Mouse (Mus musculus): ENCODE measurements around the gene Riok1.

Gene Riok1

DNA sequence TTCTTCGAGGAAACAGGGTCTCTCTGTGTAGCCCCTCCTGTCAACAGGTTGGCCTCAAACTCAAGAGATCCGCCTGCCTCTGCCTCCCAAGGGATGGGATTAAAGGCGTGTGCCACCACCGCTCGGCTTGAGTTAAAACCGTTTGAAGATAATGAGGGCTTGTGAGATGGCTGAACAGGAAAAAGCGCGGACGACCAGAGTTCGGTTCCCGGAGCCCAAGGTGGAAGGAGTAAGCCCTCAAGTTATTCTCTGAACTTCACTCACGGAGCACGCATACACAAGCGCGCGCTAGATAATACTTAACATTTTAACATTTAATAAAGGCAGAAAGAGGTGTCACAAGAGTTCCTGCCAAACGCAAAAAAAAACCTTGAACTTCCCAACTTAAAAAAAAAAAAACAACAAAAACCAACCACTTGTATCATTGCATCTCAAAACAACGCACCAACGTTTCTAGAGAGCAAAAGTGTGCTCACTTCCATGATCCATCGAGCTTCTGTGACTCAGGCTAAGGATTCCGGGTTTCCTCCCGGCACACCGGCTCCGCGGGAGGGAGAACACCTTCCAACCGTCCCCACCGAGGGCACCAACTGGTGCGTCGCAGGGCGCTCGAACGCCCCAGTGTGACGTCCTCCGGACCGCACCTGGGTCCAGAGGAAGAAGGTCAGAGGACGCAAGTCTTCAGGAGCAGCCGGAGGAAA is at the start of gene Riok1:
Gene Riok1 (plus strand): TSS at position 653 of the 701 bp plus-strand sequence.
- no peak for DNase-seq (ENCODE audit: low read depth)

- DNase-seq (ENCODE audit: low read depth), result no peak
Observed at GRCm38 (mm10) chr13:37989701-37990100, 47.1 kb upstream of the Riok1 start.

DNA sequence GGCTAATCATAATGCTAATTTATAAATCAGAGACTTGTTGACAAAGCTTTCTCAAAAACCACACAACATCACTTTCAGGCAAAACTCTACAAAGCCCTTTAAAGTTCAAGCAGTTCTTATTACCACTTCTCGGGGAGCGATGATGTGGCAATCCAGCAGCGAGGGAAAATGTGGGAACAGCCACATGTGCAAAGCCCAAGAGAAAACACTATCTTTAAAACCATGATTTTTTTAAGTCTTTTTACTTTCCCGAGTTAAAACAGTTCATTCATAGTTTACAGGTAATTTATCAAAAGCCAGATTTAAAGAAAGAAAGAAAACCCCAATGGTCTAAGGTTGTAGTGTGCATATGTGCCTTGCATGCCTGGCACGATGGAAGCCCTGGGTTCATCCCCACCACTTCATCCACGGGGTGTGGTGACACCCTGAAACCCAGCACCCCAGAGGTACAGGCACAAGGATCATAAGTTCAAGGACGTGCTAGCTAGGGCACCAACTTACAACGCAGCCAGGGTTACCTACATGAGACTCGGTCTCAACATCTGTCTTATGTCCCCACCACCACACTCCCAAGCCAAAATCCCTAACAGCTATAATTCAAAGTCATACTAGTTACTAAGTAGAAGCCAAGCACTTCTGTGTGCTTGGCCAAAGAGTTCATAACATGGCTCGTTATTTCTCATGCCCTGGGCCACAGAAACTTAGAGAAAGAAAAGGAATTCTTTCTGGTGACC is 44.0 kb upstream of the Riok1 start:
- DNase-seq (ENCODE audit: low read depth), result no peak

- DNase-seq (ENCODE audit: low read depth), result no peak
Observed at GRCm38 (mm10) chr13:37993376-37993703, 43.5 kb upstream of the Riok1 start.

- DNase-seq (ENCODE audit: low read depth), result peak; percentile 77
Observed at GRCm38 (mm10) chr13:37993704-37994404, 42.9 kb upstream of the Riok1 start, which contains the start of gene Ssr1. TSS of gene Ssr1 (minus strand) at chr13:37994217.

- DNase-seq (ENCODE audit: low read depth), result no peak
Observed at GRCm38 (mm10) chr13:37994405-37994749, 42.4 kb upstream of the Riok1 start.

DNA sequence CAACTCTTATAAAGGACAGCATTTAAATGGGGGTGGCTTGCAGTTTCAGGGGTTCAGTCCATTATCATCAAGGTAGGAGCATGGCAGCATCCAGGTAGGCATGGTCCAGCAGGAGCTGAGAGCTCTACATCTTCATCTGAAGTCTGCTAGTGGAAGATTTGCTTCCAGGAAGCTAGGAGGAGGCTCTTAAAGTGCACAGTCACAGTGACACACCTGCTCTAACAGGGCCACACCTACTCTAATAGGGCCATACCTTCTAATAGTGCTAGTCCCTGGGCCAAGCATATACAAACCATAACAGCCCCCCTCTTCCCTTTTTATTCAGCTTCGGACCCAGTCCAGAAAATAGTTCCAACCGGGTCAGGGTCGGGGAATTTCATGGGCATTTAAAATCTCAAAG is 37.1 kb upstream of the Riok1 start:
- DNase-seq (ENCODE audit: low read depth), result no peak

DNA sequence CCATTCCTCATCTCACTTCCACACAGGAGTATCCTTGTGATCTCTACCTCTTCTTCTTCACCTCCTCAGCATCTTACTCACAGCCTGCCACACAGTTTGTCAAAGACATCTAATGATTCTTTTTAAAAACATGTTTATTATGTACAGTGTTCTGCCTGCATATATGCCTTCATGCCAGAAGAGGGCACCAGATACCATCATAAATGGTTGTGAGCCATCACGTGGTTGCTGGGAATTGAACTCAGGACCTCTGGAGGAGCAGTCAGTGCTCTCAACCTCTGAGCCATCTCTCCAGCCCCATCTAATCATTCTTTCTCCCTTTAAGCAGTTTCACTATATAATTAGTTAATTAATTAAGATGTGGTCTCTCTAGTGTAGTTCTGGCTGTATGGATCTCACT is 34.3 kb upstream of the Riok1 start:
- no peak for DNase-seq (ENCODE audit: low read depth)

DNA sequence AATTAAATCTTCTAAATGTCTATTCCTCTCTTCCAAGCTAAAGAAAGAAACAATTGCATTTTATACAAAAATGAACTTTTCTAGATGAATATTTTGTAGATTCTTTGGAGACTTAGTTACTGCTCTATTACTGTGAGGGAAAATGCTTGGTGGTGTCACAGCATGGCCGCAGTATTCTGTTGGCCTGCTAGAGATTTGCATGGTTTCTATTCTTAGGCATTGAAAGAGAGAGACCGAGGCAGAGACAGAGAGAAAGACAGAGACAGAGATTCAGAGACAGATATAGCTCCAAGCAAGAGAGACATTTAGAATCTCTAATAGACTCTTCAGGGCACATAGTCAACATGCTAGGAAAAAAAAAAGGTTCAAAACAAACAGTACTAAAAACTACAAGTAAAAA is 28.8 kb upstream of the Riok1 start:
- DNase-seq (ENCODE audit: low read depth), result no peak

DNA sequence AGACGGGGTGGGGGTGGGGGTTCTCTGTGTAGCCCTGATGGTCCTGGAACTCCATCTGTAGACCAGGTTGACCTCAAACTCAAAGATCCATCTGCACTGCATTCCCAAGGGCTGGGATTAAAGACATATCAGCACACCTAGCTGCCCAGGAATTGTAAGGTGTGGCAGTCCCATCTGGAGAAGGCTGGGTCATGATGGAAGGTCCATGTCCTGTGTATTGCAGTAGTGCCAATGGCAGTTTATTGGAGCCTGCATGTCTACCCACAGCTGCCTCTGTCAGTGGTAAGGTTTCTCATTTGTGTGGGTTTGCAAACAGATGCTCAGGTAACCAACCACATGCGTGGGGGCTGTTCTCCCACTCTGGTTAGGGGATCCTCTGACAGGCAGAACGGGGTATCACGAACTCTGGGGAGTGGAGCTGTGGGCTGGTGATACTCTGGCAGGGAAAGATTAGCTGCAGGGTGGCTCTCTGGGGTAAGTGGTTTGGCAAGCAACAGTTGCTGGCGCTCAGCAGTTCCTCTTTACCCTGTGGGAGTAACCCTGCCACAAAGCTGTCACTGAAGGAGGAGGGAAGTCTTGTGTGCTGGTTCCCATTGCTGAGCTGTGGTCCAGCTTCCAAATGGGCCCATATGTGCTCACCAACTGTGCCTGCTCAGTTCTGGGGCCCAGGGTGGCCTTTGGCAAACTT is 26.9 kb upstream of the Riok1 start:
- DNase-seq (ENCODE audit: low read depth), result no peak

- DNase-seq (ENCODE audit: low read depth), result no peak
Observed at GRCm38 (mm10) chr13:38010444-38010910, 26.3 kb upstream of the Riok1 start.

DNA sequence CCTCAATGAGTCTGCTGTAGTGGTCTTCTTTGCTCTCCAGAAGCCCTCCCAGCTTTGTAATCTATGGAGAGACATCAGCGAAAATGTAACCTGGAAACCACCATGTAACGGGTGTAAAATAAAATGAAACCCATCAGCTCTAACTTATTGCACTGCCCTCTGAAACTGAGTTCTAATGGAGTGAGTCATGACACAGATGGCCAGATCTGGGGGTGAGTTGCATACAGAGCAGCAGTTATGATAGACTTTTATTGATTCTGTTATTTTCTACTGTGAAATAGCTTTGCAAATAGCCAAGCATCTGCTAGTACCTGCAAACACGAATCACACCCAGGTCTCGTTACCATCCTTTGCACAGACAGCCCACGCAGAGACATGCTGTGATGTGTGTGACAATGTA is 24.4 kb upstream of the Riok1 start:
- DNase-seq (ENCODE audit: low read depth), result peak; percentile 25

DNA sequence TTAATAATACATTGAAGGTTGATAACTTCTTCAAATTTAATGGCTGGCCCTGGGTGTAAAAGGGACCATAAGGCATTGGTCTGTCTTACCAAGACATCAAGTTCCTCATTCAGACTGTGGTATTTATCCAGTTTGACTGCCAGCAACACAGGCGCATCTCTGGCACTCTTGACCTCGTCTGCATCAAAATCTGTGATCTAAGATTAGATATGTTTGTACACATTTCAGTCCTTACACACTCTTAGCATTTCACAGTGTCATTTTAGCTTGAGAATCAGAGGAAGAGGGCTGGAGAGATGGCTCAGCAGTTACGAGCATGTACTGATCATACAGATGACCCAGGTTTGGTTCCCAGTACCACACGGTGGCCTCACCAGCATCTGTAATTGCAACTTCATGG is 21.2 kb upstream of the Riok1 start:
- no peak for DNase-seq (ENCODE audit: low read depth)

- no peak for DNase-seq (ENCODE audit: low read depth)
Observed at GRCm38 (mm10) chr13:38018791-38019190, 18.0 kb upstream of the Riok1 start.

DNA sequence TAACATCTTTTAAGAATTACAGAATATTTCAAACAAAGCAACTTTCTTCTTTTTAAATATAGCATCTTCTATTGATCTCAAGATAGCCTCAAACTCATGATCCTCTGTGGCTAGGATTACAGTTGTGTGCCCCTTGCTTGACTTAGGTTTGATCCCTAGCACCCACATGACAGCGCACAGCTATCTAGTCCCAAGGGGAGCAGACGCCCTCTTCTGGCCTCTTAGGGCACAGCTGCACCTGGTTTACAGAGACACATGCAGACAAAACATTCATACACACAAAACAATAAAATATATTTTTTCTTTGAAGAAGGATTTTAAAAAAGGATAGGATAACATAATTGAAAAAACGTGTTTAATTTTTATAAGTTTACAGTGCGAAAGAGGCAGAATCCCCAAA is 10.9 kb upstream of the Riok1 start:
- no peak for DNase-seq (ENCODE audit: low read depth)

DNA sequence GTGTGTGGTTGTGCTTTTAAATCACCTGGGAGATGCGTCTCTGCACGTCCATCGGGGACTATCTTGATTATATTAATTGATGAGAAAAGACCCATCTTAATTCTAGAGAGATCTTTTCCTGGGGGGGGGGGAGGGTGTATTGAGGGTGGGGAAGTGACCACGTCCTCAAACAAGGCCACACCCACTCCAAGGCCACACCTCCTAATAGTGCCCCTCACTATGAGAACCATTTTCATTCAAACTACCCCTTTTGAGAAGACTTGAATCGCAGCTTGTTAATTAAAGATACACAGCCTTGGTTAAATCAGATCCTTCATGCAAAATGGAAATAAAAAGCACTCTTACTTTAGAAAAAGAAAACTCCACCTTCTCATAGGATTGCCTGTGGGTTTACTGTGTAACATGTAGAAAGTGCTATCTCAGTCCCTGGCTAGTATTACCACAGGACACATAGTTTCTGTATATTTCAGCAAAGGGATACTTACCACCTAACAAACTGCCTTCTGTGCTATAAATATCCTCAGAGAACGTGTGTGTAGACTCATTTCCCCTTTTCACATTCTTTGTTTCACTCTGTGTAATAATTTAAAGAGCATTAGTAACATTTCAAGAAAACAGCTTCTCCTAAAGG is 9.1 kb upstream of the Riok1 start:
- DNase-seq (ENCODE audit: low read depth), result no peak

GRCm38 (mm10) chr13:38028407-38028806 is 8.4 kb upstream of the Riok1 start:
- DNase-seq (ENCODE audit: low read depth), result no peak

- peak; percentile 93 for DNase-seq (ENCODE audit: low read depth)
Observed at GRCm38 (mm10) chr13:38037044-38037687, 371 bp downstream of the Riok1 start, which contains the start of gene Cage1. TSS of gene Cage1 (minus strand) at chr13:38037069.

DNA sequence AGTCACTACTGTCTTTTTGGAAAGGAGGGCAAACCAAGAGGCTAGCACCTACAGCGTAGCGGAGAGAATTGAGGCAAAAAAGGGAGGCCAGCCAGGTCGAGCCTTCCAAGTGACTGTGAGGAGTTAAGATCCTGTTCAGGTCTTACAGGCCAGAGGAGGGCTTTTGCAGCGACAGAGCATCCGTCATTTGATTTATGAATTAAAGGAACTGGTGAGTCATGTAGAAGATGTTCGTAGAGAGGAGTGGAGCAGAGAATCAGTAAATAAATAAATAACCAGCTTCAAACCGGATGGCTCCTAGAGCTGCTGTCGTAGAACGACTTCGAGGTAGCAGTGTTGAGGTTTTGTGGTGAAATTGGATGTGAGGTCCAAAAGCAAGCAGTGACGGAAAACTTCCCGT is 1.0 kb downstream of the Riok1 start:
- no peak for DNase-seq (ENCODE audit: low read depth)

GRCm38 (mm10) chr13:38049888-38050287 is 13.1 kb downstream of the Riok1 start:
- no peak for DNase-seq (ENCODE audit: low read depth)

DNA sequence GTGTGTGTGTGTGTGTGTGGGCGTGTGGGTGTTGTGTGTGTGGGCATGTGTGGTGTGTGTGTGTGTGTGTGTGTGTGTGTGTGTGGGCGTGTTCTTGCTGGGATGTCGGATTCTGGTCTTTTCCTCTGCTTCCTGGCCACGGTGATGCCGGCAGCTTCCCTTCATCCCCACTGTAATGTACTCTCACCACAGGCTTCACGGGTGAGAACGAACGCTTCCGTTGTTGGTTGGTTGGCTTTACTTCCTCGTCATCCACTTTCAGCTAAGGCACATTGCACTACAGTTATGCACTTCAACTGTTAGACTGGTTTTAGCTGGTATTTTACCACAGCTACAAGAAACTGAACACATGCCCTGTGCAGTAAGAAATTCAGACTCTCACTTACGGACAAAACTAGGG is 25.9 kb downstream of the Riok1 start:
- no peak for DNase-seq (ENCODE audit: low read depth)

All from fibroblast of lung, adult 2 months (primary cell).